Mouse (Mus musculus) embryonic facial prominence, embryonic 11.5 days (tissue): ENCODE measurements around the gene Rhbdd1. TPM values are rescaled to one million over a fixed set of nuclear protein-coding genes. Genes with fewer than 3 reads are reported as not detected.

Source experiments
- ATAC-seq: fragments of 200-750 bp; cut with Nextera tagmentation; replicated peaks from 2 replicates; pipeline ENCODE4 v1.8.0; 2017; ENCODE audit warnings: low read depth; ENCODE audit not compliant: insufficient number of reproducible peaks, low FRiP score, low TSS enrichment
- DNase-seq: peaks from one replicate; pipeline ENCODE4 v3.0.0-alpha.2; 2015; ENCODE audit warnings: low spot score
- H3K27ac ChIP-seq: fragments of 300-500 bp; sonication (generic); replicated peaks from 2 replicates; pipeline ENCODE4 v1.5.1; 2014; ENCODE audit warnings: mild to moderate bottlenecking, low read depth, low read length, control low read depth
- H3K27me3 ChIP-seq: fragments of 300-500 bp; sonication (generic); 2 replicates; pipeline ENCODE4 v1.6.1; 2014; ENCODE audit warnings: mild to moderate bottlenecking, low read length, moderate library complexity, mixed read lengths; ENCODE audit not compliant: control insufficient read depth, insufficient read depth
- H3K36me3 ChIP-seq: fragments of 300-500 bp; sonication (generic); replicated peaks from 2 replicates; pipeline ENCODE4 v1.6.1; 2014; ENCODE audit warnings: low read depth, mild to moderate bottlenecking, low read length, moderate library complexity, mixed read lengths; ENCODE audit not compliant: control insufficient read depth, insufficient read depth
- H3K4me1 ChIP-seq: fragments of 300-500 bp; sonication (generic); 2 replicates; pipeline ENCODE4 v1.6.1; 2014; ENCODE audit warnings: low read length, mixed read lengths; ENCODE audit not compliant: control insufficient read depth, insufficient read depth
- H3K4me2 ChIP-seq: fragments of 300-500 bp; sonication (generic); 2 replicates; pipeline ENCODE4 v1.6.1; 2014; ENCODE audit warnings: low read depth, mild to moderate bottlenecking, control low read depth, low read length, moderate library complexity
- H3K4me3 ChIP-seq: fragments of 300-500 bp; sonication (generic); 2 replicates; pipeline ENCODE4 v1.5.1; 2014; ENCODE audit warnings: low read depth, low read length, control low read depth
- H3K9ac ChIP-seq: fragments of 300-500 bp; sonication (generic); replicated peaks from 2 replicates; pipeline ENCODE4 v1.6.1; 2014; ENCODE audit warnings: mild to moderate bottlenecking, control low read depth, low read length
- H3K9me3 ChIP-seq: fragments of 300-500 bp; sonication (generic); replicated peaks from 2 replicates; pipeline ENCODE4 v1.6.1; 2016; ENCODE audit warnings: mild to moderate bottlenecking, low read length, inconsistent platforms, mixed read lengths; ENCODE audit not compliant: control insufficient read depth
- WGBS: fragments of 180-500 bp; shearing (Covaris S2); extraction: QIAGEN DNeasy Blood & Tissue Kit; methylation state at CpG from one replicate; pipeline ENCODE4 v1.1.7; 2014; 5-methylcytosine and 5-hydroxymethylcytosine counted together
- polyA plus RNA-seq: library from polyadenylated mRNA; unstranded; fragments of >200 nt; fragmentation: Nextera tagmentation; extraction: Ambion mirVana; gene quantifications from 2 replicates; pipeline ENCODE4 v1.2.1, GENCODE M21; 2014

Gene Rhbdd1
- polyA plus RNA-seq, 1 experiment from 2014 or later: 6.7 TPM

DNA sequence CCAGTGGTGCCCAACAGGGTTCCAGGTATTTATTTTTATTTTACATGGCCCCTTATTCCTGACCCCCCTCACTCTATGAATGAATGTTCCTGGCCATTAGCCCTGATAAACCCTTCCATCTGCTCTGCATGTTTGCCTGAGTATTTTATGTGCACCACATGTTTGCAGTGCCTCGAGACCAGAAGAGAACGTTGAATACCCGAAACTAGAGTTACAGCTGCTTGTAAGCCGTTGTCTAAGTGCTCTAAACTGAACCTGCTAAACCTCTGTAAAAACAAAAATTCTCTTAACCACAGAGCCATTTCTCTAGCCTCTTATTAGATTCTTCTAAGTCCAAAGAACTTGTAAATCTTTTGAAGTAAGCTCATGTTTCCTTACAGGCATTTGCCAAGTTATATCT lies 45.0 kb downstream of the Rhbdd1 start:
- DNase-seq (peak; percentile 26), ATAC-seq (no peak)
- WGBS: 36% methylated on average over 4 of the region's 4 CpGs
- no peak overlapping the region for H3K27ac ChIP-seq
- no peaks in the 10 kb centered on the region for H3K36me3 ChIP-seq
- H3K4me2 ChIP-seq: no peak overlapping the region
- H3K27me3 ChIP-seq: no peaks in the 10 kb centered on the region
- no peak overlapping the region for H3K9ac ChIP-seq
- H3K4me1 ChIP-seq: no peaks in the 10 kb centered on the region
- H3K9me3 ChIP-seq: no peaks in the 10 kb centered on the region
- no peak overlapping the region for H3K4me3 ChIP-seq

GRCm38 (mm10) chr1:82362165-82362564 lies 45.9 kb downstream of the Rhbdd1 start:
- peak; percentile 37 for DNase-seq
- Histone ChIP-seq H3K36me3 (no peaks in the 10 kb centered on the region), H3K4me3 (no peak overlapping the region), H3K27ac (no peak overlapping the region), H3K4me1 (no peaks in the 10 kb centered on the region), H3K27me3 (no peaks in the 10 kb centered on the region), H3K9me3 (no peaks in the 10 kb centered on the region), H3K9ac (no peak overlapping the region), H3K4me2 (no peak overlapping the region)
- no peak for ATAC-seq
- whole genome bisulfite sequencing: 51% methylated on average over 6 of the region's 6 CpGs

GRCm38 (mm10) chr1:82364047-82364446 lies 47.8 kb downstream of the Rhbdd1 start:
- H3K4me1 ChIP-seq: no peaks in the 10 kb centered on the region
- no peak overlapping the region for H3K4me3 ChIP-seq
- H3K4me2 ChIP-seq: no peak overlapping the region
- DNase-seq (no peak), ATAC-seq (no peak)
- no peaks in the 10 kb centered on the region for H3K36me3 ChIP-seq
- no peak overlapping the region for H3K27ac ChIP-seq
- H3K9ac ChIP-seq: no peak overlapping the region
- H3K27me3 ChIP-seq: no peaks in the 10 kb centered on the region
- WGBS: 79% methylated on average over 7 of the region's 7 CpGs
- H3K9me3 ChIP-seq: no peaks in the 10 kb centered on the region

GRCm38 (mm10) chr1:82364468-82364867 lies 48.2 kb downstream of the Rhbdd1 start:
- 85% methylated on average over 6 of the region's 6 CpGs for WGBS
- Histone ChIP-seq H3K4me1 (no peaks in the 10 kb centered on the region), H3K9ac (no peak overlapping the region), H3K4me3 (no peak overlapping the region), H3K36me3 (no peaks in the 10 kb centered on the region), H3K4me2 (no peak overlapping the region), H3K9me3 (no peaks in the 10 kb centered on the region), H3K27me3 (no peaks in the 10 kb centered on the region), H3K27ac (no peak overlapping the region)
- no peak for DNase-seq
- no peak for ATAC-seq

DNA sequence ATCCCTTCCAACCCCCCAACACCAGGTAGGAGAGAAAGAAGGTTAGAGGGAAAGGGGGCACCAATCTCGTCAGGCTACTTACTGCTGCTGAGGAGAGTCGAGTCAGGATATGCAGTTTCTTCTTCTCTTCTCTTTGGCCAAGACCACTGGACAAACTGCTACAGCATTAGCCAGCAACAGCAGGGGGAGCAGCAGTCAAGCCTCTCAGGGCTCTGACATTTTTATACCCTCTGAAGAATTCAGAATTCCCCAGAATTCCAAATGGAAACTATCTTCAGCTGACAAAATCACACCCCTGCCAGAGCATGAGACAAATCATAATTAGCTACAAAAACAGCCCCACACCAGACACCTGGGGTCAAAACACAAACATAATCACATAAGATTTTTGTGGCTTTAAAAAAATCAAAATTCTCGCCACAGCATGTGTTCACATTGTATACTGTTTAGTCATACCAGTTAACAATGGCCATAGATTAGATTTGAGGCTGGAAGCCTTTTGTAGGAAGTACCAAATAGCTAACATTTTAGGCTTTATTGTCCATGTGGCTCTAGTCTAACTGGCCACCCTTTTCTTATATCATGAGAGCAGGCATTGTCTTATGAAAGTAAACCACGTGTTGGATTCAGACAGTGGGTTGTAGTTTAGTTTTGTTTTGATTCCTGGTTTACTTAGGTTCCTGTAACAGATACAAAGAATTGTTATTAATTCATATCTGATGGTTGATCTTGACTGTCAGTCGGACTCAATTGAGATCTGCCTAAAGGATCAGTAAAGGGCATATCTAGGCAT lies 55.6 kb downstream of the Rhbdd1 start:
- ATAC-seq (no peak), DNase-seq (no peak)
- no peaks in the 10 kb centered on the region for H3K36me3 ChIP-seq
- no peak overlapping the region for H3K4me2 ChIP-seq
- no peak overlapping the region for H3K9ac ChIP-seq
- H3K4me1 ChIP-seq: no peaks in the 10 kb centered on the region; the same call in 1 of the 2 replicates
- WGBS: 75% methylated on average over 5 of the region's 5 CpGs
- H3K4me3 ChIP-seq: no peak overlapping the region
- H3K27ac ChIP-seq: no peak overlapping the region
- H3K9me3 ChIP-seq: no peaks in the 10 kb centered on the region
- H3K27me3 ChIP-seq: no peaks in the 10 kb centered on the region

- no peaks in the 10 kb centered on the region for H3K36me3 ChIP-seq
- no peaks in the 10 kb centered on the region; the same call in 1 of the 2 replicates for H3K4me1 ChIP-seq
- H3K9me3 ChIP-seq: no peaks in the 10 kb centered on the region
- H3K4me2 ChIP-seq: no peak overlapping the region
- no peaks in the 10 kb centered on the region for H3K27me3 ChIP-seq
- no peak overlapping the region for H3K4me3 ChIP-seq
- ATAC-seq: no peak
- 92% methylated on average over 8 of the region's 8 CpGs for WGBS
- no peak overlapping the region for H3K9ac ChIP-seq
- H3K27ac ChIP-seq: peak overlapping the region; percentile 20; the same call in 1 of the 2 replicates
- no peak for DNase-seq
These were observed 57.7 kb downstream of the Rhbdd1 start for GRCm38 (mm10) chr1:82373924-82374323.

DNA sequence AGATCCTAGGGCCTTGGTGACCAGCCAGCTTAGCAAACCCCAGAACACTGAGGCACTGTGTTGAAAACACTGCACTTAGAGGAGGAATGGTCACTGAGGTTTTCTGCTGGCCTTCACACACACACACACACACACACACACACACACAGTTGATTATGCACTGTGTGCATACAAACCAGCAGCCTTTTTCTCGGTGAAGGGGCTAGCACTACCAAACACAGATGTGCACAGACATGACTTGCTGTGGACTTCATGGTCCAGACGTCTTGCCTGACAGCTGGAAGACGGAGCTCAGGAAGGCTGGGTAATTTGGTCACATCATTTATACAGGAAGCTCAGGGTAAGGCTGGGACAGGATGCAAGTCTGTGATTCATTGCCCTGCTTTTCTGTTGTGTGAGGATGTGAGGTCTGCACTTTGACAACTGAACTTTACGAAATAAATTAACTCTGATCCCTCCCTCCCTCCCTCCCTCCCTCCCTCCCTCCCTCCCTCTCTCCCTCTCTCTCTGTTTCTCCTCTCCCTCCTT lies 58.6 kb downstream of the Rhbdd1 start:
- Histone ChIP-seq H3K36me3 (no peaks in the 10 kb centered on the region), H3K9ac (no peak overlapping the region), H3K4me2 (no peak overlapping the region), H3K27ac (0 out of 2 replicates have a peak overlapping the region, but pooled peaks have one; percentile 20), H3K4me3 (no peak overlapping the region), H3K27me3 (no peaks in the 10 kb centered on the region), H3K4me1 (no peaks in the 10 kb centered on the region; the same call in 1 of the 2 replicates), H3K9me3 (no peaks in the 10 kb centered on the region)
- ATAC-seq: peak; percentile 63; the same call in 1 of the 2 replicates
- DNase-seq: peak; percentile 33
- 16% methylated on average over 4 of the region's 4 CpGs for WGBS

DNA sequence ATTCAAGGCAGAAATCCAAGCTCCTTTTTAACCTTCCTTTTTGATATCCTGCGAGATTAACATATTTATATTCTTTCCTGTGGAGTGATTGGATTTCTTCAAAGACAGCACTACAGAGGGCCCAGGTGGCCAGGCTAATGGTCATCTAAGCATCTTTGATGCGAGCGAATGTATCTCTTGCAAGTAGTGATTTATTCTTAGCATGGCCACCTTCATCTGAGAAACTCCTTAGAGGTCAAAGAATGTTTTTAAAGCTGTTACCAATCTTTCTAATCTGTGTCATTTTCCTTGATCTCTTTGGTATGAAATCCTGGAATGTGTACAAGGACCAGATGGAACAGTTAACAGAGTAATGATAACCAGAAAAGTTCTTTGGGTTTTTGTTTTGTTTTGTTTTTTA lies 59.2 kb downstream of the Rhbdd1 start:
- Histone ChIP-seq H3K27me3 (no peaks in the 10 kb centered on the region), H3K27ac (no peak overlapping the region), H3K9me3 (no peaks in the 10 kb centered on the region), H3K4me1 (no peaks in the 10 kb centered on the region; the same call in 1 of the 2 replicates), H3K36me3 (no peaks in the 10 kb centered on the region), H3K4me2 (no peak overlapping the region), H3K4me3 (no peak overlapping the region), H3K9ac (no peak overlapping the region)
- 35% methylated on average over 3 of the region's 3 CpGs for WGBS
- DNase-seq (peak; percentile 67), ATAC-seq (no peak)
